Mouse (Mus musculus) gastrocnemius, adult 2 months (tissue): ENCODE measurements at regions not wholly inside any gene's neighbourhood (a gene's known extent, or its start where the extent isn't known, plus 50 kb on each side); places are given as distances from the start of the nearest gene placed in this dataset.
A peak's percentile ranks its signal among the peaks of the same experiment; 100 is the strongest.

Experiments used
- DNase-seq: peaks from one replicate; pipeline ENCODE4 v3.0.0; 2022
- H3K27ac ChIP-seq: fragments of 200-600 bp; 2 replicates; pipeline ENCODE4 v1.8.1; 2022; ENCODE audit warnings: mild to moderate bottlenecking
- H3K4me3 ChIP-seq: fragments of 200-600 bp; 2 replicates; pipeline ENCODE4 v1.8.1; 2022; ENCODE audit warnings: mild to moderate bottlenecking, moderate library complexity
- CTCF ChIP-seq: fragments of 200-600 bp; IDR thresholded peaks from 2 replicates; pipeline ENCODE4 v1.8.1; 2022; ENCODE audit warnings: antibody characterized with exemption, mild to moderate bottlenecking, moderate library complexity
- intact Hi-C: fragments of 180-260 bp; cut with DNase I; formaldehyde crosslinking; loops from one replicate; pipeline ENCODE4 v1.15.1; 2025

- no peak for DNase-seq
- intact Hi-C loops: no loop called here
- H3K4me3 ChIP-seq: no peak overlapping the region
- TF ChIP-seq CTCF: no peak
- no peak overlapping the region for H3K27ac ChIP-seq
Measured at GRCm38 (mm10) chr14:46277832-46278611, 101.2 kb upstream of the Gm15217 start.

- intact Hi-C loops: no loop called here
- no peak for TF ChIP-seq CTCF
- H3K27ac ChIP-seq: no peak overlapping the region
- H3K4me3 ChIP-seq: no peak overlapping the region
- no peak for DNase-seq
Measured at GRCm38 (mm10) chr14:46292398-46292797, 86.8 kb upstream of the Gm15217 start.

GRCm38 (mm10) chr14:46296275-46296674 is 82.9 kb upstream of the Gm15217 start:
- no peak for TF ChIP-seq CTCF

GRCm38 (mm10) chr14:46300546-46300945 is 78.7 kb upstream of the Gm15217 start:
- Histone ChIP-seq H3K27ac (peak overlapping the region; percentile 46; the same call in 1 of the 2 replicates), H3K4me3 (no peak overlapping the region)
- TF ChIP-seq CTCF: no peak
- DNase-seq: no peak
- intact Hi-C loops: no loop called here

More at GRCm38 (mm10) chr14:46296275-46296674, 82.9 kb upstream of the Gm15217 start:
- Histone ChIP-seq H3K27ac (no peak overlapping the region), H3K4me3 (no peak overlapping the region)
- intact Hi-C loops: no loop called here
- peak; percentile 72 for DNase-seq

- DNase-seq: no peak
- Histone ChIP-seq H3K4me3 (no peak overlapping the region), H3K27ac (no peak overlapping the region)
- intact Hi-C loops: no loop called here
- TF ChIP-seq CTCF: no peak
Measured at GRCm38 (mm10) chr14:46302601-46303000, 76.6 kb upstream of the Gm15217 start.

GRCm38 (mm10) chr14:46305267-46305666 is 73.9 kb upstream of the Gm15217 start:
- no peak for TF ChIP-seq CTCF
- intact Hi-C loops: no loop called here
- Histone ChIP-seq H3K4me3 (no peak overlapping the region), H3K27ac (0 out of 2 replicates have a peak overlapping the region, but pooled peaks have one; percentile 31)
- no peak for DNase-seq

- peak; percentile 36 for DNase-seq
- Histone ChIP-seq H3K27ac (no peak overlapping the region; the same call in 1 of the 2 replicates), H3K4me3 (no peak overlapping the region)
- no peak for TF ChIP-seq CTCF
- intact Hi-C loops: no loop called here
Measured at GRCm38 (mm10) chr14:46313064-46313463, 66.2 kb upstream of the Gm15217 start.

GRCm38 (mm10) chr14:46316521-46316920 is 62.7 kb upstream of the Gm15217 start:
- intact Hi-C loops: loop anchor here (5.0 kb wide), 1 partner anchor 71 kb away; no protein-coding TSS in a partner anchor
- no peak for TF ChIP-seq CTCF
- Histone ChIP-seq H3K27ac (peak overlapping the region; percentile 71), H3K4me3 (no peak overlapping the region)
- peak; percentile 22 for DNase-seq

GRCm38 (mm10) chr14:46317406-46318045 is 61.7 kb upstream of the Gm15217 start:
- no peak overlapping the region; the same call in 1 of the 2 replicates for H3K4me3 ChIP-seq
- peak overlapping the region; percentile 71 for H3K27ac ChIP-seq
- intact Hi-C loops: loop anchor here (5.0 kb wide), 1 partner anchor 70 kb away; no protein-coding TSS in a partner anchor
- TF ChIP-seq CTCF: no peak
- peak; percentile 54 for DNase-seq

- Histone ChIP-seq H3K4me3 (no peak overlapping the region), H3K27ac (no peak overlapping the region)
- intact Hi-C loops: no loop called here
- TF ChIP-seq CTCF: no peak
- DNase-seq: no peak
Measured at GRCm38 (mm10) chr14:46328064-46328463, 51.1 kb upstream of the Gm15217 start.
